9 mouse cellular contexts compared by ENCODE assay signal in the genomic region with DNA sequence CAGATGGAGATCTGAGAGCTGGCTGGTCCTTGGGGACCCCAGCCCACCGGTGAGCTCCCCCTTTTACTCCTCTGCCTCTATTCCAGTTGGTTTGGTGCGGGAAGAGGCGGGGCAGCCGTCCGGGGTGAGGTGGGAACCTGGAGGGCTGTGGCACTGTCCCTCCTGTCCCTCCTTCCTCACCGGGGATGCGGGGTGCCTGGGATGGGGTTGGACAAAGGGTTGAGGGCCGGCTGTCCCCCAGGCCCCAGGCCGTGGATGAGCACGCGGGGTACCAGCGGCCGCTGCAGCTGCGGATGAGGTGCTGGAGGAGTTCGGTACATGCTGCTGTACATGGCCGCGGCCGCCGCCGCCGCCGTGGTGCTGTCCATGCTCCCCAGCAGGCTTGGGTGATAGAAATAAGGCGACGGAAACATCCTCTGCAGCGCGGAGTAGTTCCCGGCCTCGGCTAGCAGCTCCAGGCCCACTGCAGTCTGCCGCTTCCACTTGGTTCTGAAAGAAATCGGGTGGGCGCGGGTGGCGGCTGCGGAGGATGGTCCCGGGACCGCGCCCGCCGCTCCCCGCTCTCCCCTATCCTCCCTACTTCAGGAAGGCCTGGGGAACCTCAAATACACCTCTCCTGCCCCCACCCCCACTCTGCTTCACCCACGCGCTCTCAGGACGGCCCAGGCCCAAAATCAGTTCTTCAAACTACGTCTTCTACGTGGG. TPM values are rescaled to one million over a fixed set of nuclear protein-coding genes. Genes with fewer than 3 reads are reported as not detected.
A peak's percentile ranks its signal among the peaks of the same experiment; 100 is the strongest.
DNase-seq lines count a peak whose midpoint lies in the region; ATAC-seq lines count a peak whose summit lies in the region.
"Had no signal": no experiment of that assay in that cellular context is flagged by ENCODE, and none has a peak within 500 bp of the region (broad histone marks: within the 10 kb centered on the region; RNA-seq: fewer than 3 reads in every experiment).

No protein-coding gene starts in this region.

- no peak overlapping the region for H3K9ac ChIP-seq in heart, embryonic 13.5 days
- H3K9ac ChIP-seq in midbrain, embryonic 14.5 days (replicated peaks; ENCODE audit: low read length) = peak overlapping the region; percentile 71

- no peaks in the 10 kb centered on the region for H3K9me3 ChIP-seq in heart, embryonic 13.5 days
- H3K9me3 ChIP-seq in midbrain, embryonic 14.5 days (ENCODE audit: control insufficient read depth, low read length) = no peaks in the 10 kb centered on the region

- H3K36me3 ChIP-seq in heart, embryonic 13.5 days = no peaks in the 10 kb centered on the region
- H3K36me3 ChIP-seq in midbrain, embryonic 14.5 days (ENCODE audit: control insufficient read depth, insufficient read depth, low read length) = no peaks in the 10 kb centered on the region

- under 1% methylated on average over 45 of the region's 45 CpGs for WGBS in heart, embryonic 13.5 days
- 1% methylated on average over 45 of the region's 45 CpGs for WGBS in midbrain, embryonic 14.5 days

- no peak for DNase-seq in heart, postnatal 25 days (ENCODE audit: low spot score)
- peak; percentile 60 for DNase-seq in cerebellum, adult 8-10 months
- peak; percentile 67 for DNase-seq in midbrain, embryonic 14.5 days
- no peak for DNase-seq in right cerebral cortex, postnatal 4 days
- DNase-seq in lung, postnatal 14 days = no peak

- intact Hi-C loops in heart, postnatal 25 days (cut with DNase I) = no loop called here

- peaks cover 30% of the 10 kb centered on the region for H3K4me1 ChIP-seq in heart, embryonic 13.5 days
- peaks cover 3% of the 10 kb centered on the region; the same call in 1 of the 2 replicates for H3K4me1 ChIP-seq in midbrain, embryonic 14.5 days (ENCODE audit: control insufficient read depth, insufficient read depth, low read length)

- ATAC-seq in heart, embryonic 13.5 days (ENCODE audit: extremely low read depth, insufficient number of reproducible peaks, low FRiP score, low TSS enrichment) = no peak
- peak; percentile 48 for ATAC-seq in granulocyte monocyte progenitor cell, adult 5-6 weeks (replicated peaks; ENCODE audit: poor library complexity, severe bottlenecking)
- peak; percentile 48 for ATAC-seq in midbrain, embryonic 14.5 days (ENCODE audit: low FRiP score, low TSS enrichment)
- ATAC-seq in monocyte, adult 5-6 weeks (replicated peaks; ENCODE audit: insufficient number of reproducible peaks, low FRiP score, low TSS enrichment, poor library complexity, severe bottlenecking) = no peak

- H3K27ac ChIP-seq in heart, embryonic 13.5 days (replicated peaks) = no peak overlapping the region
- peak overlapping the region; percentile 90 for H3K27ac ChIP-seq in midbrain, embryonic 14.5 days (replicated peaks; ENCODE audit: low read depth, low read length)
- H3K27ac ChIP-seq: macrophage had no signal

- peaks cover 95% of the 10 kb centered on the region for H3K27me3 ChIP-seq in heart, embryonic 13.5 days (replicated peaks)
- peaks cover 77% of the 10 kb centered on the region for H3K27me3 ChIP-seq in midbrain, embryonic 14.5 days (ENCODE audit: control insufficient read depth, insufficient read depth, low read length)

- H3K4me3 ChIP-seq in heart, embryonic 13.5 days = peak overlapping the region; percentile 24
- H3K4me3 ChIP-seq in midbrain, embryonic 14.5 days (replicated peaks; ENCODE audit: low read depth, low read length) = peak overlapping the region; percentile 50

- peak overlapping the region; percentile 42 for H3K4me2 ChIP-seq in heart, embryonic 13.5 days
- H3K4me2 ChIP-seq in midbrain, embryonic 14.5 days (ENCODE audit: low read length) = peak overlapping the region; percentile 59

RNA-seq across cellular contexts. Expression of a gene that starts 4.6 kb away (rescaled TPM):
- not detected in 2 replicates for polyA plus RNA-seq in heart, embryonic 13.5 days (2015; fragmentation: Nextera tagmentation; extraction: Ambion mirVana)
- not detected for total RNA-seq in heart, postnatal 25 days (2021)
- total RNA-seq in granulocyte monocyte progenitor cell, adult 5-6 weeks (2014; fragmentation: Nextera tagmentation) = not detected in 2 replicates
- not detected in 2 replicates for total RNA-seq in granulocyte monocyte progenitor cell, adult 5-6 weeks (2017)
- 12.2 and 14.4 TPM in 2 replicates for polyA plus RNA-seq in midbrain, embryonic 14.5 days (2014; fragmentation: Nextera tagmentation; extraction: Ambion mirVana)
- total RNA-seq in monocyte, adult 5-6 weeks (2017) = not detected in 3 replicates
- polyA plus RNA-seq: macrophage had no signal

Comparison
In these comparisons a context has a peak if more than half of its experiments do, and no peak if none do; other contexts are left out.
1. ATAC-seq: peak in granulocyte monocyte progenitor cell, adult 5-6 weeks (single experiment) and midbrain, embryonic 14.5 days (single experiment); none in heart, embryonic 13.5 days (single experiment) and monocyte, adult 5-6 weeks (single experiment).
2. DNase-seq: peak in cerebellum, adult 8-10 months (single experiment) and midbrain, embryonic 14.5 days (single experiment); none in heart, postnatal 25 days (single experiment), right cerebral cortex, postnatal 4 days (single experiment) and lung, postnatal 14 days (single experiment).